Mouse (Mus musculus) left cerebral cortex, postnatal 36 days (tissue): ENCODE measurements around the gene Urb2. TPM values are rescaled to one million over a fixed set of nuclear protein-coding genes. Genes with fewer than 3 reads are reported as not detected.
A peak's percentile ranks its signal among the peaks of the same experiment; 100 is the strongest.

Source experiments
- DNase-seq, 2 experiments: peaks; one replicate each; pipeline ENCODE4 v3.0.0; 2021 to 2022; ENCODE audit warnings: low spot score in 2 of 2, mixed read lengths in 1 of 2
- intact Hi-C: fragments of 180-260 bp; cut with DNase I; formaldehyde crosslinking; loops from one replicate; pipeline ENCODE4 v1.15.1; 2025
- total RNA-seq, 2 experiments: library from RNA; stranded (reverse); gene quantifications; 2 replicates each; pipeline ENCODE4 v1.2.3; 2021

Gene Urb2
- 10 to 100 TPM; 11.2 to 11.3 TPM for total RNA-seq

DNA sequence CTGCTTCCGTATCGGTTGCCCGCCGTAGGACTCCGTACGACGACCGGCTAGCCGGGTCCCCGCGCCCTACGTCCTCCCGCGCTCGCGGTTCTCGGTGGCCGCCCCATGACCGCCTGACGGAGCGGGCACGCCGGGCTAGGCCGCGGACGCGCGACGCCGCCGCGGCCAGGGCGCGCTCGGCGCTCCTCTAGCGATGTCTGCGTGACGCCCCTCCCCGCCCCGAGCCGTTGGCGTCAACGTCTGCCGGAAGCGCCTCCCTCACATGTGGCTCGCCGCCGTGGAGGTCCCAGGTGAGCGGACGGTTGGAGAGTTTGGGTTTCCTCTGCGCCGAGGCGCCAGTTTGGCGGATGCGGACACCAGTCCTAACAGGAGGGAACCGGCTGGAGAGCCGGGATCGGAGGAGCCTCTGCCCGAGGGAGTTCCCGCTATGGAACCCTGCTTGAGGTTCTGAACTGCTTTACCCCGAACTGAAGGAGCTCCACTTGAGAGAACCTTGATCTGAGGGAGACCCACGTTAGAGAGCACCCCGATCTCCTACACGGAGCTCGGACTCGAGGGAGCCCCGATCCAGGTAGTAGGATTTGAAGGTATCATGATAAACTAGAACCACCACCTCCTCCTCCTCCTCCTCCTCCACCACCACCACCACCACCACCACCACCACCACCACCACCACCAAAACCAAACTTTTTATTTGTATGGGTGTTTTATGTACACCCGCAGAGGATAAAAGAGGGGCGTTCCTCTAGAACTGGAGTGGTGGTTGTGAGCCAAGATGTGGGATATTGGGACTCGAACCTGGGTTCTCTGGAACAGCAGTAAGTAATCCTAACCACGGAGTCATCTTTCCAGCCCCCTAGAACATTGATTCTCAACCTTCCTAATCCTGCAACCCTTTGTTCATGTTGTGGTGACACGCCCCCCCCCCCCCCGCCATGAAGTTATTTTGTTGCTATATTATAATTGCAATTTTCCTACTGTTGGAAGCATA, at the start of gene Urb2, which contains the start of gene Taf5l:
Gene Urb2, plus strand, starts transcription at position 272 of the 991 bp plus-strand sequence.
Gene Taf5l, minus strand, starts transcription at position 161 of the 991 bp plus-strand sequence.
- intact Hi-C loops = loop anchor here (2.0 to 5.0 kb wide), 2 partner anchors 39 to 74 kb away; partner anchors contain the start of genes Abcb10 and Nup133
- DNase-seq = peak; percentile 92 to 96

DNA sequence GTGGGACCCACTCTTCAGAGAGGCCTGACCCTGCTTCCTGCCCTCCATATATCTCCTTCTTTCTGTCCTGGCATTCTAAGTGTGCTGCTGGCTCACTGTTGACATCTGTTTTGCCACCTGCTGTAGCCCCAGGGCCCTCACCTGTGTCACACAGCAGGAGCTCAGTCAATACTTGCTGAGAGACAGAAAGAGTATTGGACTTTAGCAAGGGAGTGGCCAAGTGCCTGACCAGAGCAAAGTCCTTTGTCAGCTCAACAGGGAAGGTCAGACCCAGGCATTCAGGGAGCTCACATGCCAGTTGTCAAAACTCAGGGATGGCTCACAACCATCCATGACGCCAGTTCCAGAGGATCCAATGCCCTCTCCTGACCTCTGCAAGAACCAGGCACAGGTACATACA, 47.8 kb upstream of the Urb2 start:
- no peak for DNase-seq
- intact Hi-C loops = no loop called here

DNA sequence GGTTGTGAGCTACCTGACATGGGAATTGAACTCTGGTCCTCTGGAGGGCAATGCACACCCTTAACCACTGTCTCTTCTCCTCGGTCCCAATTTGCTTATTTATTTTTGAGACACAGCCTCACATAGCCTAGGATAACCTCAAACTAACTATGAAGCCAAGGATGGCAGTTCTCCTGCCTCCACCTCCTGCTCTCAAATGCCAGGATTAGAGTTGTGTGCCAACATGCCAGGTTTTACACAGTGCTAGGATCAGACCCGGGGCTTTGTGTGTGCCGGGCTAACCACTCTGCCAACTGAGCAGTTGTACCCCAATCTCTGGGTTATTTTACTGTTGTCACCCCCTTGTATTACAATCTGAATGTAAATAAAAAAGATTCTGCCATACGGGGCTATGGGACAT, 43.8 kb upstream of the Urb2 start:
- intact Hi-C loops = no loop called here
- DNase-seq = no peak

DNA sequence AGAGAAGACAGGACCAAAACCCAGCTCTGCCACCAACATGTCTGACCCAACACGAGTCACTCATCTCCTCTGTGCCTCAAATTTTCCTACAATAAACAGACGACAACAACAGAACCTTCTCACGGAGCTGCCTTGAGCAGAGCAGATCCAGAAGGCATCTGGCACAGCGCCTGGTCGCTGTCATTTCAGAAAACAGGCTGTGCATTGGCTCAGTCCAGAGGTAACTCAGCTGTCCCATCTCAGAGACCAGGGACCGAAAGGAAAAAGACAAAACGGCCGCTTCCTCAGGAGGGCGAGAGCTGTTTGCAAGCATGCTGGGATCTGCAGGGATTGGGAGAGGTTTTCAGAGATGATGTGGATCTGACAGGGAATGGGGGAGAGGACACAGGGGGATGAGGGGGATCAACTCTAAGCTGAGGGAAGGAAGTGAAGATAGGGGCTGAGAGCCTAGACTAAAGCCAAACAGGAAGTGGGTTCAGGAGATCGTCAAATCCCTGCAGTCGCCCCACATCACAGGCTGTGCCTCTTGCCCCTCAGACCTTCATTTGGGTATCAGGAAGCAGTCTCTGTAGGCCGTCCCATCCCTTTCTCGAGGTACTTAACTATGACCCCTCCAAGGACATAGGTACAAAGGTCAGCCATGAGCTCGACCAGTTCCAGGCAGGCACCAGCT, 43.0 kb upstream of the Urb2 start:
- intact Hi-C loops = no loop called here
- no peak for DNase-seq

DNA sequence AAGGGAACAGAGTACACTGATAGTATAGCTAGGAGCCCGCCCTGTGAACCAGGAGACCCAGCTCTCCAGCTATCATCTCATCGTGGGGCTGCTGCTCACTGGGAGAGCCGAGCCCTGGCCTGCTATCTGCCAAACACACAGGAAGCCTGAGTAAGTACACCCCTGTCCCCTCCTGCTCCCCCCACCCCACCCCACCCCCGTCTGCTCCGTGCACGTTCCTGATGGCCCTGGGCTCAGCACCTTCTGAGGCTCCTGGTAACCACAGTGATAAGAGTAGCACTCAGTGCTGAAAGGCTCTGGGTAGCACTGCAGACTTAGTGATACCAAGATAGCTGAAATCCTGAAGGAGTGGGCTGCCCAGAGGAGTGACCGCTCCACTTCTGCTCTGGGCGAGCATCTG, 42.4 kb upstream of the Urb2 start:
- DNase-seq = no peak
- intact Hi-C loops = no loop called here

DNA sequence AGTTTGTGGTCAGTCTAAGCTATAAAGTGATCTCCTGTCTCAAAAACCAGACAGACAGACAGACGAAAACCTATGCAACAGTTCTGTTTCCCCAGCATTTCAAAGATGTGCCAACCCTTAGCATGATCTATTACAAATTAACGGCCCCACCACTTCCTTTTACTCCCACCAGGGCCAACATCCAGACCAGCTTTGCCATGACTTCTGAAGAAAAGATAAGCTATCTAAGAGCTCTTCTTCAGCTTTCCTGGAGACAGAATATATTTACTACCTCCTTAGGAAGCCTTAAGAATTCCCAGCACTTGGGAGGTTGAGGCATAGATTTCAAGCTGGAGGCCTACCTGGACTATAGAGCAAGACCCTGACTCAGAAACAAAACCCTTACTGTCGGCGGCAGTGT, 41.1 kb upstream of the Urb2 start:
- intact Hi-C loops = no loop called here
- DNase-seq = no peak

DNA sequence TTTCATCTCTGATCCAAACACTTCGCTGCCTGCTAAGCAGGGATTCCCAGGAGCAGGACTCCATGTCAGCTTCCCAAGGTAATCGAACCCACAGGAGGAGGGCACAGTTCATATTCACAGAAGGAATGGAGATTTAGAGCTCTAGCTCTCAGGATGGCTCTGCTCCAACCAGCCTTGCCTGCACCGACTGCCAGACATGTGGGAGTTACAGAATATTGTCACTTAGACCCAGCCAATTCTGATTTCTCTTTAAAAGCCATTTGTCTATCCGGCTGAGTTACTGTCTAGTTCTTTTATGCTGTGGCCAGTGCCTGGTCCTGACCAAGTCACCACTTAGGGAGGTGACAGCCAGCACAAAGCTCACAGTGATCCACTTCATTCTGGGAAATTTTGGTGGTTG, 39.6 kb upstream of the Urb2 start:
- intact Hi-C loops = loop anchor here (2.0 kb wide), 1 partner anchor 39 kb away; the partner anchor contains the start of genes Taf5l and Urb2
- DNase-seq = peak in 1 of 2 experiments; percentile 24

DNA sequence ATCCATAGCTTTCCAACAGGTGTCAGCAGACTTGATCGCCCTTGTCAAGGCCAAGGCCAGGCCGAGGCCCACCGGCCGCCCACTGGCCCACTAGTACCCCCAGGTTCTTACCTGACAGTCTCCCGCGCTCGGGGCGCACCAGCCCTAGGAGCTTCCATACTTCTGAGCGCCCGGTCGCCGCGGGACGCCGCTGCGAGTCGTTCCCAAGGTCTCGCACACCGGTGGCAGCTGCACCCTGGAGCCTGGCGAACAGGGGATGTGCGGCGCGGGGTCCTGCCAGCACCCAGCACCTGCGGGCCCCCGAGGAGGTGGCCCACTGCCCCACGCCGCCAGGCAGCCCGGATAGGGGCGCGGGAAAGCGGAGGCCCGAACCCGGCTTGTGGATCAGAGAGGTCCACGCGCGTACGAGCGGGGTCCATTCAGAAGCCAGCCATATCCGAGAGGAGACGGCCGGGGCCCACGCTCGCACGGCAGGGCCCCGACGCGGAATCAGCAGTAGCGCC, 39.0 kb upstream of the Urb2 start:
- DNase-seq = peak; percentile 39 to 44
- intact Hi-C loops = loop anchor here (2.0 kb wide), 1 partner anchor 38 kb away; the partner anchor contains the start of genes Taf5l and Urb2

DNA sequence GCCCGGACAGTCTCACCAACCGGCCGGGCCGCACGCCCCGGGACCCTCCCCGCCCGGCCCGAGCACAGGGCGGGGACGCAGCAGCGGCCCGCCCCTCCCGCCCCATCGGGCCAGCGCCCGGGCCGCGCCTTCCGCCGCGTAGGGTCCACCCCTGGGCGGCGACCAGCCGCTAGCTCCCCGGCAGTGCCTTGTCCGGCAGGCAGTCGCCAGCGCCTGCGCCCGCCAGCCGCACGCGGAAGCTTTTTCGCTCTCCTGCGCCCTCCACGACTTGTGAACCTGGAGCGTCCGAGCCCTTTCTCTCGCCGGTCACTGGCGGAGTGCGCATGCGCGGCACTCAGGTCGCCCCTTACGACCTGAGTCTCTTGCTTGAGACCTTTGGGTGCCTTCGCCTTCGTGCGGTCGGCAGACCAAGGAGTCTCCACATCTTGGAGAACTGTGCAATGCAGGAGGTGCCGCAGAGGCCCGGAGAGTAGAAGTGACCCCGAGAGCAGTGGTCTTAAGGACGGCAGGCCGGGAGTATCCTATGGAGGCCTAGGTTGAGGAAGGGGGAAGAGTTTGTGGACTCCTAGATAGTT, 38.4 kb upstream of the Urb2 start, which contains the start of gene Abcb10:
Gene Abcb10, minus strand, starts transcription at position 297 of the 575 bp plus-strand sequence.
- intact Hi-C loops = loop anchor here (2.0 kb wide), 1 partner anchor 38 kb away; the partner anchor contains the start of genes Taf5l and Urb2
- DNase-seq = peak; percentile 80 to 82

DNA sequence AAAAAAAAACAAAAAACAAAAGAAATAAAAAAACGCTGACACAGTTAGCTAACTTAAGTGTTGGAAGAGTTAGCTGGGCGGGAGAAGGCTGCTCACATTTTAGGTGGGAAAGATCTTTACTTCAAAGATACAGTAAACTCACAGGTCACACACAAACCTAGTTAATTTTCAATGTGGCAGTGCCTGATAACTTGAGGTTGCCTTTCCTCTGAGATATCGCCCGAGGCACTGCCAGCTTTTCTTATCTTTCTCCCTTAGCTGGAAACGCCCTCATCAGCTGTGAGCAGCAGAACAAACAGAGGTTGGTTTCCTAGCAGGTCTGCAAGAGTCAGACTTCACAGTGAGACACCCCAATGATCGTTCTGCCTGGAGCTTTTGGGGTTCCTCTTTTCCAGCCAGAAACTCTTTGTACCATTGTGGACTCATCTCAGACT, 32.7 kb upstream of the Urb2 start:
- DNase-seq = no peak
- intact Hi-C loops = no loop called here

DNA sequence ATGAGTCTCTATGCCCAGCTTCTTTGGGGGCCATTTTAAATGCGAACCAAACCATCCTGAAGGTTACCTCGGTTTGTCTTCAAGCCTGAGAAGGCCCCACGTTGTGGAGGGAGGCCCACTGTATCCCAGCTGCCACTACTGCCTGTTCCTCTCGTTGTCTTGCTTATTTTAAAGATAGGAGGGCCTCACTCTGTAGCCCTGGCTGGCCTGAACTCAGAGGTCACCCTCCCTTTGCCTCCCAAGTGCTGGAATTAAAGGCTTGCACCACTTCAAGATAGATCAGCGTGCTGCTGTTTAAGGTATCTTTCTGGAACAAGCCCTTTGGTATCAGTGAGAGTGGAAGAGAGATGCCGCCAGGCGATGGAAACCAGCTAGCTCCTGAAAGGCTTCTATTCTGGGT, 32.2 kb upstream of the Urb2 start:
- intact Hi-C loops = no loop called here
- DNase-seq = no peak

DNA sequence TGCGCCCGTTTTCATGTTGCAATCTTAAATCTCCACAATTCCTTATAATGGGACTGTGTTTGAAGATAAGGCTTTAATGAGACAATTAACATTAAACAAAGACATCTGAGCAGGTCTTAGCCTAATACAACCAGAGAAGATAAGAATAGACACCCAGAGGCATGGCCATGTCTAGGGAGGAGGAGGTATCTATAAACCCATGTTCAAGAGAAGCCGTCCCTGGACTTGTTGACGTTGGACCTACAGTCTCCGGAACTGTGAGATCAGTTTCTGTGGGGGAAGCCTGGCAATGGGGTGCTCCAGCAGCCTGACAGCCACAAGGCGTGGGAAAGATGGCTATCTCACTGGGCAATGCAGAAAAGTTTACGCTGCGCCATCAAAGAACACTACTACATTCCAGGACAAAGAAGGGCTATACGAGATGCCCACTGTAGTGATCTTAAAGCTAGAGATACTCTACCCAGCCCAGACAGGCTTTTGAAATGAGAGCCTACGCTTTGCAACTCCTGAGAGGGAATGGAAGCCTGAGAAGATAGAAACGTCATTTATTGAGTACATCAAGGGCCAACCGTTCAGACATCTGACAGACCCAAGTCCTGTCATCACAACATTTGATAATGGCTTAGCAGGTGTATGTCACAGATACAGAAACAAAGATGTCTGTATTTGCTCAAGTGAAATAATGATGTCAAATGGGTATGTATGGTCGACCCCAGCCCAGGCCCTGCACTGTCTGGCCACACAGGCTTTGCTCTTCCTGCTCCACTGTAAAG, 30.8 kb upstream of the Urb2 start:
- DNase-seq = no peak
- intact Hi-C loops = no loop called here

DNA sequence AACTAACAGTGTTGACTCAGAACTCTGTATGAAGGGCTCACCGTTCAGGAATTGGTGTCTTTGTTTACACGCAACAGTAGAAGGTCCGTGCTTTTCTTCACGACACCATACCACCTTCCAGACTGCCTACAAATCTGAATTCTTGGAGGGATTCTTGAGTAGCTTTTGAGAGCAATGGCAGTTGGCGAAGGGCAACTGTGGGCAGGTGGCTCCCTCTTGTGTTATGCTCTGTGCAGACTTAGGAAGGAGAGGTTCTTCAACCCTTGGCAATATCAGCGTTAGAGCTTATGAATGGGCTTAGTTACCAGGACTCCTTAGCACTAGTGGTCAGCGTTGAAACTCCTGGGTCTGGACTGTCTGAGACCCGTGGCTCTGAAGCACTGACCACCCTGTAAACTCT, 28.7 kb upstream of the Urb2 start:
- DNase-seq = no peak
- intact Hi-C loops = no loop called here

DNA sequence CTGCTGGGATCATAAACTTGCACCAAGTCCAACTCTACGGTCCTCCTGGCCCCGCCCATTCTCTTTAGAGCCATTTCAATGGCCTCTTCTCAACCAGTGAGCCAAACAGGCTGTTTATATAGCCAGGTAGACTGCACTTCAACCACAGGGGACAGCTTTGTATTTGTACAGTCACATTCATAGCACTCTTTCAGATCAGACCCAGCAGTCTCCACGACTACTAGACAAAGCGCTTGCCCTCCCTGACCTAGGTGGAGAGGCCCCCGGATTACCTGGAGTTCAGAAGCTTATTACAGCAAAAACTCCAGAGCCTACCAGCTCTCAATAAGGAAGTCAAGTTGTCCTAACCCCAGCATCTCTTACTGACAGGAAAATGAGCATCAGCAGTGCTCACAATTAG, 27.7 kb upstream of the Urb2 start:
- intact Hi-C loops = no loop called here
- DNase-seq = no peak

DNA sequence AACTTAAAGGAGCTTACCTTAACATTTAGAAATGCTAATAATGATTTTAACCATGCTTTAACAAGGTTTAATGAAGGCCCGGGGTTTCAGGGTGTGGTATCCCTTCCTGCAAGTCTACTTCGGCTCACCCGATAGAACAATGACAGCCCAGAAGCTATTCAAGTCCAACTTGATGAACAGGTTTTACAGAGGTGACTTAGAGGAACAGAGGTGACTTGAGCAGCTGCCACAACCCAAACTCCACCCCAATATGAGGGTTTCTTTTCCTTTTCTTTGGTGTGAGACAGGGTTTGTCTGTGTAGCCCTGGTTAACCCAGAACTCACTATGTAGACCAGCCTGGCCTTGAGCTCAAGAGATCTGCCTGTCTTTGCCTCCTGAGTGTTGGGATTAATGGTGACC, 27.3 kb upstream of the Urb2 start:
- DNase-seq = no peak
- intact Hi-C loops = no loop called here

DNA sequence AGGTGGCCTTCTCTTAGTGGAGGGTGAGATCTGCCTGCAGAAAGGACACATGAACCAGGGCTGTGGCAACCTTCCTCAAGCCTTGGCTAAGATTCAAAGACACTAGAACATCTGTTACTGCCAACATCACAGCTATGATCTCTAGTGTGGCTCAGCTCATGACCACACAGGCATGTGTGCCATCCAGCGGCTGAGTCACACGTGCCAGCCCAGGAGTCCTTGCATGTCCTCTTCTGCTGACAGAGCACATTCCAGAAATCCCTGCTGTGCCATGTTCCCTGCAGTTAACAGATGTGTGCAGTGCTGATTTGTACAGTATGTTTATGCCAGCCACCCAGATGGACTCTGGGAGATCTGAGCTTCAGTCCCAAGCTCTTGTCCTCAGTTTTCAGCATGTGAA, 21.7 kb upstream of the Urb2 start:
- no peak for DNase-seq
- intact Hi-C loops = no loop called here

DNA sequence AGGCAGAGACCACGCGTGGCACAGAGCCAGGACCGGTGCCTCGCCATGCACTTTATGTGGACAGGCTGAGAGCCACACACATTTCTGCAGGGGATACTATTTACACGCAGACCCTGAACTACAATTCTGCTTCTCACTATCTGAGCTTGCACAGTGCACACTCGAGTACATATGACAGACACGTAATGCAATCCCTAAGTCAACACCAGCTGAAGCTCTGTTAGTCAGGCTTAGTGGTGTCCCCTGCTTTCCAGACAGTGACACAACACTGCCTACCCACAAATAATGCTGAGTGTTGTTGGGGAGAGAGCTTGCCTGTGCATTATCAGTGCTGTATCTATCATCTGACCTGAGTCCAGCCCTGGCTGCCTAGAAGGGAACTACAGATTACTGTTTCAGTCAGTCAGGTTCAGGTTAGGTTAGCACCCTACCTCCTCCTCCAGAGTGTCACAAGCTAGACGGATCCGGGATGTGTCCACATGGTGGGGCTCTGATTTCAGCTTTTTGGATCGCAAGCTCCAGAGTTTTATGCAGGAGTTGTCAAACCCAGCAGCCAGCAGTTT, 18.7 kb upstream of the Urb2 start:
- DNase-seq = no peak
- intact Hi-C loops = no loop called here

DNA sequence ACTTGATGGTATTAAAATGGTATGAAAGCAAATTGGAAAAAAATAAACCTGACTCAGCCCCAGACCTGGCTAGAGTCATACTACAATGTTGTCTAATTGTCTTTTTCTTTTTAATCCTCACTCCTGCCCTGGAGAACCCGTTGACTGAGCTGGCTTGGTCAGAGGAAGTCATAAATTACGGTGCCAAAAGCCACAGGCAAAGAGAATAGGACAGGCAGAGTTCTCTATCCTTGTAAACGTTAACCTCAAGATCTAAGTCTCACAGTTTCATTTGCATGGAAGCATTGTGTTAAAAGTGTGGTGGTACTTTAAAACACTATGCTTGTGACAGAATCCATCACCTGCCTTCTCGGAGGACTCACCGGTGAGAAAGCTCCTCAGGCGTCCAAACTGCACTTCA, 13.5 kb upstream of the Urb2 start:
- intact Hi-C loops = no loop called here

DNA sequence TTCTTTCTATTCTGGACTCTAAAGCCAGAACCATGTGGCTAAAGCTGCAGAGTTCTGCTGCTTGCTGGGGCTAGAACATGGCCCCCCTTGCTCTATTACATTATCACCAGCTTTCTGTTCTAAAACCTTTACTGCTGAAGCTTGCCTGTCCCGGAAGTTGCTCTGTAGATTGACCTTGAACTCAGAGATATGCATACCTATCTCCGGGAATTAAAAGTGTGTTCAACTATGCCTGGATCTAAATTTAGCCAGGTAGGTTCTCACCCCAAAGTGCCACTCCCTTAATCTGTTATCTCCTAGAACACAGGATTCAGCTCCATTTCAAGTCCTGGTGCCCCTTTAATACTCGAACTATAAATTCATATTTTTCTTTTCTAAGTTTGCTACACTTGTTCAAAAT, 9.7 kb upstream of the Urb2 start:
- intact Hi-C loops = no loop called here

More for the DNA sequence above, 13.5 kb upstream of the Urb2 start:
- DNase-seq = no peak

More for the DNA sequence above, 9.7 kb upstream of the Urb2 start:
- DNase-seq = no peak
